Mouse (Mus musculus): ENCODE results near the gene Lrig3.

Lrig3 gene

GRCm38 (mm10) chr10:125965968-125966480 lies at the start of gene Lrig3:
Gene Lrig3 (plus strand): TSS chr10:125966168.
- peak; percentile 85 for DNase-seq

- peak; percentile 23 for DNase-seq
These were observed 49.2 kb upstream of the Lrig3 start for GRCm38 (mm10) chr10:125916781-125917180.

- DNase-seq, result peak; percentile 34
These were observed 48.5 kb upstream of the Lrig3 start for GRCm38 (mm10) chr10:125917436-125917871.

GRCm38 (mm10) chr10:125918994-125919393 lies 47.0 kb upstream of the Lrig3 start:
- DNase-seq, result no peak

- DNase-seq, result no peak
These were observed 44.1 kb upstream of the Lrig3 start for GRCm38 (mm10) chr10:125921654-125922446.

- no peak for DNase-seq
These were observed 36.0 kb upstream of the Lrig3 start for GRCm38 (mm10) chr10:125929961-125930360.

GRCm38 (mm10) chr10:125933388-125933787 lies 32.6 kb upstream of the Lrig3 start:
- no peak for DNase-seq

- DNase-seq, result peak; percentile 37
These were observed 31.9 kb upstream of the Lrig3 start for GRCm38 (mm10) chr10:125934095-125934494.

GRCm38 (mm10) chr10:125937517-125938497 lies 28.2 kb upstream of the Lrig3 start:
- no peak for DNase-seq

- DNase-seq, result no peak
These were observed 27.2 kb upstream of the Lrig3 start for GRCm38 (mm10) chr10:125938528-125939402.

GRCm38 (mm10) chr10:125940316-125941059 lies 25.5 kb upstream of the Lrig3 start:
- no peak for DNase-seq

GRCm38 (mm10) chr10:125943098-125943497 lies 22.9 kb upstream of the Lrig3 start:
- DNase-seq, result no peak

- DNase-seq, result peak; percentile 43
These were observed 21.0 kb upstream of the Lrig3 start for GRCm38 (mm10) chr10:125944762-125945504.

- no peak for DNase-seq
These were observed 17.0 kb upstream of the Lrig3 start for GRCm38 (mm10) chr10:125948842-125949474.

GRCm38 (mm10) chr10:125951633-125952032 lies 14.3 kb upstream of the Lrig3 start:
- DNase-seq, result no peak

- no peak for DNase-seq
These were observed 11.6 kb upstream of the Lrig3 start for GRCm38 (mm10) chr10:125954343-125954742.

GRCm38 (mm10) chr10:125954747-125955530 lies 11.0 kb upstream of the Lrig3 start:
- no peak for DNase-seq

GRCm38 (mm10) chr10:125961411-125962107 lies 4.4 kb upstream of the Lrig3 start:
- DNase-seq, result no peak

- DNase-seq, result no peak
These were observed 1.3 kb upstream of the Lrig3 start for GRCm38 (mm10) chr10:125964709-125965108.
